Mouse (Mus musculus) C2C12 (cell line): ENCODE measurements around the gene Kcnma1.

Experiments used
- MAX ChIP-seq: IDR thresholded peaks from one replicate; pipeline ENCODE4 v1.6.1; 2011; ENCODE audit warnings: mild to moderate bottlenecking, control low read depth
- USF1 ChIP-seq: IDR thresholded peaks from one replicate; pipeline ENCODE4 v1.6.1; 2011; ENCODE audit warnings: low read depth, mild to moderate bottlenecking, control low read depth, moderate library complexity

DNA sequence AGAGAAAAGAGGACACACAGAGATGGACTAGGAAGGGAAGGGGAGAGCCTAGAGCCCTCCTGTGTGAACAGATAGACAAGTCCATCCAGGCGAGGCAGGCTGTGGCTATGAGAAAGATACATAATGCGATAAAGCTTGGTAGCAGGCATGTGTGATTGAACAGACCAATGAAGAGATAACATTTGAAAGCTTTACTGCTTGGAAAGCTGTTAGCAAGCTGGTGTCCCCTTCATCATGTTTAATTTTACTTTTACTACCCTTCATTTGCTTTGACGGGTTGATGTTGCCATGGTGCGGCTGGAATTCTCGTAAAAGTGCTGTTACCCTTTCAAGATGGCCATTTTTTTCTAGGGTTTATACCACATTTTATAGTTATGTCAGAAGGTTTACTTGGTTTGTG is 769.8 kb downstream of the Kcnma1 start:
- TF ChIP-seq MAX: no peak
- TF ChIP-seq USF1: no peak
